Comparison of ENCODE assay signal across 25 mouse cellular contexts in the genomic region with DNA sequence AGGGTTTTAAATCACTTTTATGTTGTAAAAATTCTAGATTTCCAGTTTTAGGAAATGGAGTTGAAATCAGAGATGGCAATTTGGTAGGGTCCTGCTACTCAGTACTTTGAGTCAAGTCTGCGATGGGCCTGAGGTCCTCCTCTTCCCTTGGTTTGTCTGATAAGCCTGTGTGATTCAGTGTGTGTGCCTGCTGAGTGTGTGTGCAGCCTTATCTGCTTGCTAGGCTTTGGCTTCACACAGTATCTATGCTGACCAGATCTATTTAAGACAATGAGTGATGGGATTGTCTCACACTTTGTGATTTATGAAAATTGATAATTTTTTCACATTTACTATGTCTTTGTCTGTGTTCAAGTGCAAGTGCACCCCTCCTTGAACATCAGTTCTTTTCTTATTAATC. TPM values are rescaled to one million over a fixed set of nuclear protein-coding genes. Genes with fewer than 3 reads are reported as not detected.
DNase-seq lines count a peak whose midpoint lies in the region; ATAC-seq and TF ChIP-seq lines count a peak whose summit lies in the region.
"Had no signal": no experiment of that assay in that cellular context is flagged by ENCODE, and none has a peak within 500 bp of the region (broad histone marks: within the 10 kb centered on the region; RNA-seq: fewer than 3 reads in every experiment).

No protein-coding gene starts in this region.

- WGBS in intestine, embryonic 14.5 days, result 76% methylated on average over 1 of the region's 1 CpGs
- 65% methylated on average over 1 of the region's 1 CpGs for WGBS in intestine, postnatal 0 days
- WGBS in liver, embryonic 12.5 days (ENCODE audit: insufficient replicate concordance), result 7% methylated on average over 1 of the region's 1 CpGs

- H3K27me3 ChIP-seq in intestine, embryonic 14.5 days (replicated peaks; ENCODE audit: control insufficient read depth, insufficient read depth, low read length), result no peaks in the 10 kb centered on the region
- H3K27me3 ChIP-seq in intestine, postnatal 0 days (replicated peaks; ENCODE audit: control insufficient read depth, insufficient read depth, low read length), result no peaks in the 10 kb centered on the region
- no peaks in the 10 kb centered on the region for H3K27me3 ChIP-seq in G1E (ENCODE audit: insufficient read depth, low read length)
- H3K27me3 ChIP-seq in liver, embryonic 12.5 days (replicated peaks), result no peaks in the 10 kb centered on the region
- H3K27me3 ChIP-seq: embryonic facial prominence, embryonic 15.5 days; heart, embryonic 12.5 days; hindbrain, embryonic 12.5 days had no signal

- peaks cover 4% of the 10 kb centered on the region; the same call in 1 of the 2 replicates for H3K36me3 ChIP-seq in intestine, embryonic 14.5 days (ENCODE audit: control insufficient read depth, insufficient read depth, low read length)
- 0 out of 2 replicates have a peak, but pooled peaks cover 2% of the 10 kb centered on the region for H3K36me3 ChIP-seq in intestine, postnatal 0 days (ENCODE audit: control insufficient read depth, insufficient read depth)
- H3K36me3 ChIP-seq in G1E (replicated peaks), result peaks cover 5% of the 10 kb centered on the region
- peaks cover 3% of the 10 kb centered on the region; the same call in 1 of the 2 replicates for H3K36me3 ChIP-seq in liver, embryonic 12.5 days

- H3K4me2 ChIP-seq in intestine, embryonic 14.5 days (ENCODE audit: low read length), result no peak overlapping the region
- no peak overlapping the region for H3K4me2 ChIP-seq in intestine, postnatal 0 days (replicated peaks; ENCODE audit: low read depth)
- H3K4me2 ChIP-seq in liver, embryonic 12.5 days, result no peak overlapping the region
- H3K4me2 ChIP-seq: embryonic facial prominence, embryonic 15.5 days; heart, embryonic 12.5 days; hindbrain, embryonic 12.5 days had no signal

- no peaks in the 10 kb centered on the region for H3K9me3 ChIP-seq in intestine, embryonic 14.5 days (ENCODE audit: control insufficient read depth, low read length)
- H3K9me3 ChIP-seq in intestine, postnatal 0 days (ENCODE audit: control insufficient read depth), result no peaks in the 10 kb centered on the region
- no peaks in the 10 kb centered on the region for H3K9me3 ChIP-seq in G1E (replicated peaks)
- no peaks in the 10 kb centered on the region for H3K9me3 ChIP-seq in liver, embryonic 12.5 days (replicated peaks)
- H3K9me3 ChIP-seq: embryonic facial prominence, embryonic 15.5 days; forebrain, embryonic 10.5 days; heart, embryonic 12.5 days; hindbrain, embryonic 12.5 days had no signal

- no peak overlapping the region for H3K9ac ChIP-seq in intestine, embryonic 14.5 days (ENCODE audit: low read length)
- H3K9ac ChIP-seq in intestine, postnatal 0 days (ENCODE audit: low read depth, low read length), result no peak overlapping the region
- H3K9ac ChIP-seq in liver, embryonic 12.5 days, result no peak overlapping the region
- H3K9ac ChIP-seq: embryonic facial prominence, embryonic 15.5 days; heart, embryonic 12.5 days; hindbrain, embryonic 12.5 days had no signal

- peaks cover 20% of the 10 kb centered on the region for H3K4me1 ChIP-seq in intestine, embryonic 14.5 days (replicated peaks; ENCODE audit: control insufficient read depth, insufficient read depth, low read length)
- H3K4me1 ChIP-seq in intestine, postnatal 0 days (replicated peaks; ENCODE audit: control insufficient read depth, insufficient read depth, low read length), result 0 out of 2 replicates have a peak, but pooled peaks cover 4% of the 10 kb centered on the region
- peaks cover 12% of the 10 kb centered on the region for H3K4me1 ChIP-seq in G1E (ENCODE audit: insufficient read depth, low read depth, low read length)
- H3K4me1 ChIP-seq in liver, embryonic 12.5 days, result peaks cover 38% of the 10 kb centered on the region

- H3K4me3 ChIP-seq in intestine, embryonic 14.5 days (ENCODE audit: low read depth, low read length), result no peak overlapping the region
- H3K4me3 ChIP-seq in intestine, postnatal 0 days (ENCODE audit: low read depth, low read length), result no peak overlapping the region
- no peak overlapping the region for H3K4me3 ChIP-seq in G1E (ENCODE audit: low read depth, low read length)
- no peak overlapping the region for H3K4me3 ChIP-seq in liver, embryonic 12.5 days
- H3K4me3 ChIP-seq: embryonic facial prominence, embryonic 15.5 days; erythroblast, embryonic 14.5 days; forebrain, embryonic 10.5 days; heart, embryonic 12.5 days; hindbrain, embryonic 12.5 days had no signal

- ATAC-seq in intestine, embryonic 14.5 days (replicated peaks; ENCODE audit: low FRiP score, low TSS enrichment, low read depth), result no peak
- no peak for ATAC-seq in intestine, postnatal 0 days
- peak; percentile 98 for ATAC-seq in G1E (ENCODE audit: extremely low read depth, insufficient number of reproducible peaks, low FRiP score, poor library complexity, severe bottlenecking)
- ATAC-seq in liver, embryonic 12.5 days, result peak; percentile 72
- ATAC-seq: CD4-positive, CD25-positive, alpha-beta regulatory T cell, adult 4 months; forebrain, embryonic 14.5 days; hindbrain, embryonic 16.5 days had no signal

- no peak for DNase-seq in intestine, embryonic 14.5 days (ENCODE audit: low spot score)
- DNase-seq in 416B (ENCODE audit: low read depth) (peak; percentile 72), G1E (ENCODE audit: low spot score) (peak; percentile 5)
- no peak for DNase-seq in right cerebral cortex, postnatal 4 days
- DNase-seq in thymus, postnatal 10 days (ENCODE audit: low spot score in 2 of 2), result no peak
- DNase-seq in lung, adult 18-20 months, result no peak
- DNase-seq: adrenal gland, adult 8-10 months; adrenal gland, postnatal 36 days; B cell, adult 2 months; cerebellum, adult 11 months; cerebellum, adult 8-10 months; cerebellum, postnatal 14 days; embryo, embryonic 11 days; heart, adult 18-20 months; heart, postnatal 4 days had no signal

- H3K27ac ChIP-seq in intestine, embryonic 14.5 days (ENCODE audit: low read depth), result 0 out of 2 replicates have a peak overlapping the region, but pooled peaks have one; percentile 6
- H3K27ac ChIP-seq in intestine, postnatal 0 days (ENCODE audit: low read depth, low read length), result no peak overlapping the region
- H3K27ac ChIP-seq in liver, embryonic 12.5 days, result no peak overlapping the region
- H3K27ac ChIP-seq: embryonic facial prominence, embryonic 15.5 days; forebrain, embryonic 10.5 days; hindbrain, embryonic 12.5 days had no signal

- TF ChIP-seq CTCF in intestine, postnatal 0 days (IDR thresholded peaks at IDR 0.05; ENCODE audit: low read depth), result no peak
- no peak for TF ChIP-seq CTCF in G1E (IDR thresholded peaks at IDR 0.05; ENCODE audit: low read depth, low read length)

RNA-seq across cellular contexts. Expression of gene Ncoa3, which starts 50.1 kb away (rescaled TPM):
- polyA plus RNA-seq in intestine, embryonic 14.5 days (2014; fragmentation: Nextera tagmentation; extraction: Ambion mirVana), result 15.9 and 19.2 TPM in 2 replicates
- 4.7 and 5.7 TPM in 2 replicates for polyA plus RNA-seq in intestine, postnatal 0 days (2015; fragmentation: Nextera tagmentation; extraction: Ambion mirVana)
- 16.6 and 17.9 TPM in 2 replicates for total RNA-seq in G1E (2014; fragmentation: Nextera tagmentation)
- total RNA-seq in G1E (2017), result 13.6 and 14.6 TPM in 2 replicates
- 6.4 and 8.2 TPM in 2 replicates for polyA plus RNA-seq in G1E (2012)
- polyA plus RNA-seq in liver, embryonic 12.5 days (2016; fragmentation: Nextera tagmentation; extraction: Ambion mirVana), result 8.1 and 8.3 TPM in 2 replicates

Comparison
In these comparisons a context has a peak if more than half of its experiments do, and no peak if none do; other contexts are left out.
1. ATAC-seq: peak in G1E (single experiment) and liver, embryonic 12.5 days (single experiment); none in intestine, embryonic 14.5 days (single experiment) and intestine, postnatal 0 days (single experiment).
2. DNase-seq: peak in 416B (single experiment) and G1E (single experiment); none in intestine, embryonic 14.5 days (single experiment), right cerebral cortex, postnatal 4 days (single experiment), thymus, postnatal 10 days (0 of 2) and lung, adult 18-20 months (0 of 2).